Mouse (Mus musculus) gonadal fat pad, adult 2 months (tissue): ENCODE measurements at regions not wholly inside any gene's neighbourhood (a gene's known extent, or its start where the extent isn't known, plus 50 kb on each side); places are given as distances from the start of the nearest gene placed in this dataset.

Source experiments
- DNase-seq: peaks from one replicate; pipeline ENCODE4 v3.0.0-alpha.2; 2012; ENCODE audit warnings: low read depth

GRCm38 (mm10) chr1:78050231-78050630, 146.7 kb downstream of the Pax3 start:
- DNase-seq, result no peak

- DNase-seq, result no peak
Measured at GRCm38 (mm10) chr1:78032336-78032735, 164.6 kb downstream of the Pax3 start.

- no peak for DNase-seq
Measured at GRCm38 (mm10) chr1:78021766-78022165, 175.2 kb downstream of the Pax3 start.

GRCm38 (mm10) chr1:78021014-78021413, 175.9 kb downstream of the Pax3 start:
- no peak for DNase-seq

GRCm38 (mm10) chr1:78017949-78018617, 178.9 kb downstream of the Pax3 start:
- DNase-seq, result no peak

- DNase-seq, result no peak
Measured at GRCm38 (mm10) chr1:78016541-78017267, 180.2 kb downstream of the Pax3 start.

GRCm38 (mm10) chr1:78015999-78016398, 180.9 kb downstream of the Pax3 start:
- no peak for DNase-seq

GRCm38 (mm10) chr1:78013396-78013795, 183.5 kb downstream of the Pax3 start:
- DNase-seq, result no peak

- no peak for DNase-seq
Measured at GRCm38 (mm10) chr1:78008811-78009410, 188.0 kb downstream of the Pax3 start.

GRCm38 (mm10) chr1:78004376-78004775, 192.6 kb downstream of the Pax3 start:
- DNase-seq, result no peak

GRCm38 (mm10) chr1:77998727-77999126, 198.2 kb downstream of the Pax3 start:
- DNase-seq, result no peak

GRCm38 (mm10) chr1:77981528-77981927, 215.4 kb downstream of the Pax3 start:
- DNase-seq, result peak; percentile 88

- no peak for DNase-seq
Measured at GRCm38 (mm10) chr1:77978696-77979095, 218.2 kb downstream of the Pax3 start.

- no peak for DNase-seq
Measured at GRCm38 (mm10) chr1:77975941-77976340, 221.0 kb downstream of the Pax3 start.

GRCm38 (mm10) chr1:77972301-77972717, 224.6 kb downstream of the Pax3 start:
- no peak for DNase-seq

- no peak for DNase-seq
Measured at GRCm38 (mm10) chr1:77964656-77965335, 232.1 kb downstream of the Pax3 start.

GRCm38 (mm10) chr1:77959309-77959708, 237.6 kb downstream of the Pax3 start:
- no peak for DNase-seq

- no peak for DNase-seq
Measured at GRCm38 (mm10) chr1:77957156-77957767, 239.7 kb downstream of the Pax3 start.

- no peak for DNase-seq
Measured at GRCm38 (mm10) chr1:77947894-77948293, 249.0 kb downstream of the Pax3 start.

GRCm38 (mm10) chr1:77944327-77944645, 252.6 kb downstream of the Pax3 start:
- no peak for DNase-seq

- no peak for DNase-seq
Measured at GRCm38 (mm10) chr1:77943633-77944326, 253.2 kb downstream of the Pax3 start.

GRCm38 (mm10) chr1:77943101-77943500, 253.8 kb downstream of the Pax3 start:
- no peak for DNase-seq
